Mouse (Mus musculus): ENCODE measurements at regions not wholly inside any gene's neighbourhood (a gene's known extent, or its start where the extent isn't known, plus 50 kb on each side); places are given as distances from the start of the nearest gene placed in this dataset.

DNA sequence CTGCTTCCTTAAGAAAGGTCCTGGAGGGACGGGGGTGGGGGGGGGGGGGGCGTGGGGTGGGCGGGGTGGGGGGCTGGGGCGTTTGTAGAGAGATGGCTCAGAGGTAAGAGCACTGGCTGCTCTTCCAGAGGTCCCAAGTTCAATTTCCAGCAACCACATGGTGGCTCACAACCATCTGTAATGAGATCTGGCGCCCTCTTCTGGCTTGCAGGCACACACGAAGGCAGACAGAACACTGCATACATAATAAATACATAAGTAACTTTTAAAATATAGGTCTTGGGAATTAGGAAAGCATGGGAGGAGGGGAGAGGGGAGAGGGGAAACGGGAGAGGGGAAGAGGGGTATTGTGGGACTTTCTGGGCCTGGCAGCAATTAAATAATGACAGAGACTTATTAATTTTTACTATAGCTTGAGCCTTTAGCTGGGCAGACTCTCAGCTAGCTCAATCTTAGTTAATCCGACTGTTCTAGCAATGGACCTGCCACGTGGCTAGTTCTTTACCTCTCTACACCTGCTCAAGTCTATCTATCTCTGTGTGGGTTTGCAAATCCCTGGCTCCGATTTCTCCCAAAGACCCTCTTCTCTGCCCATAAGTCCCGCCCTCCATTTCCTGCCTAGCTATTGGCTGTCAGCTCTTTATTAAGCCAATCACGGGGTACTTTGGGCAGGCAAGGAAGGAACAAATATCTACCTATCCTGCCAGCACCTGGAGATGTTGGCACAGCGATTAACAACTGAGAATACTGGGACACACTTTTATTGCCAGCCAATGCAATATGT lies 64.1 kb upstream of the Rpl34 start:
- TF ChIP-seq CTCF (IDR thresholded peaks at IDR 0.05; ENCODE audit: low read depth, low read length): peak; percentile 34; the same call in 1 of the 2 replicates
- TF ChIP-seq POLR2A (IDR thresholded peaks at IDR 0.05; ENCODE audit: extremely low read depth, insufficient read depth, low read length): no peak
